Mouse (Mus musculus): Measurements from ENCODE around the gene Snn. TPM values are rescaled to one million over a fixed set of nuclear protein-coding genes. Genes with fewer than 3 reads are reported as not detected.

The Snn gene
- total and polyA plus RNA-seq, 3 experiments = 0.73 to 2.4 TPM; not detected in 1

- no peak for TF ChIP-seq KAT2A (conservative IDR thresholded peaks at IDR 0.05; ENCODE audit: low read depth, low read length)
- TF ChIP-seq JUND (IDR thresholded peaks at IDR 0.05; ENCODE audit: low read depth, low read length) = no peak
- TF ChIP-seq SIN3A (IDR thresholded peaks at IDR 0.05; ENCODE audit: low read length) = no peak
- no peak for TF ChIP-seq POLR2A (IDR thresholded peaks at IDR 0.05; ENCODE audit: control insufficient read depth in 1 of 2, insufficient read depth in 1 of 2, low read depth in 1 of 2, low read length in 2 of 2, poor library complexity in 1 of 2)
- TF ChIP-seq ZC3H11A (IDR thresholded peaks at IDR 0.05; ENCODE audit: low read depth, low read length) = no peak
- no peak for TF ChIP-seq CHD1 (IDR thresholded peaks at IDR 0.05; ENCODE audit: low read depth, low read length)
- TF ChIP-seq POLR2AphosphoS5 (IDR thresholded peaks at IDR 0.05; ENCODE audit: borderline replicate concordance, low read depth, low read length) = no peak
- H3K27me3 ChIP-seq (ENCODE audit: control insufficient read depth in 1 of 2, insufficient read depth in 2 of 2, low read length in 2 of 2) = peaks cover 0 to 8% of the 10 kb centered on the region in 2 experiments; a peak in 3 of 4 replicates
- H3K9me3 ChIP-seq (replicated peaks; ENCODE audit: insufficient read depth, low read length) = no peaks in the 10 kb centered on the region
- H3K79me2 ChIP-seq (ENCODE audit: control insufficient read depth, insufficient read depth, low read length, poor library complexity) = no peaks in the 10 kb centered on the region
- no peak overlapping the region for H3K27ac ChIP-seq (ENCODE audit: control insufficient read depth, low read depth, low read length)
- H3K9ac ChIP-seq (ENCODE audit: control insufficient read depth, low read depth, low read length, poor library complexity, severe bottlenecking) = no peak overlapping the region
- no peaks in the 10 kb centered on the region for H3K36me3 ChIP-seq (ENCODE audit: control insufficient read depth in 1 of 2, insufficient read depth in 2 of 2, low read length in 2 of 2)
- no peak for DNase-seq (ENCODE audit: low read depth, low spot score)
- no peak overlapping the region for H3K4me3 ChIP-seq (ENCODE audit: control insufficient read depth in 1 of 2, insufficient read depth in 1 of 2, low read depth in 2 of 2, low read length in 2 of 2)
- H3K4me1 ChIP-seq (ENCODE audit: control insufficient read depth in 1 of 2, insufficient read depth in 2 of 2, low read length in 2 of 2) = no peaks in the 10 kb centered on the region
These were observed 9.6 kb upstream of the Snn start for GRCm38 (mm10) chr16:11051134-11051533.

GRCm38 (mm10) chr16:11054409-11054808 is 6.3 kb upstream of the Snn start:
- Histone ChIP-seq H3K4me3 (ENCODE audit: control insufficient read depth in 1 of 2, insufficient read depth in 1 of 2, low read depth in 2 of 2, low read length in 2 of 2) (no peak overlapping the region), H3K9me3 (replicated peaks; ENCODE audit: insufficient read depth, low read length) (no peaks in the 10 kb centered on the region), H3K9ac (ENCODE audit: control insufficient read depth, low read depth, low read length, poor library complexity, severe bottlenecking) (no peak overlapping the region), H3K79me2 (ENCODE audit: control insufficient read depth, insufficient read depth, low read length, poor library complexity) (no peaks in the 10 kb centered on the region), H3K27ac (ENCODE audit: control insufficient read depth, low read depth, low read length) (no peak overlapping the region), H3K36me3 (ENCODE audit: control insufficient read depth in 1 of 2, insufficient read depth in 2 of 2, low read length in 2 of 2) (no peaks in the 10 kb centered on the region), H3K4me1 (ENCODE audit: control insufficient read depth in 1 of 2, insufficient read depth in 2 of 2, low read length in 2 of 2) (no peaks in the 10 kb centered on the region), H3K27me3 (ENCODE audit: control insufficient read depth in 1 of 2, insufficient read depth in 2 of 2, low read length in 2 of 2) (peaks cover 0 to 16% of the 10 kb centered on the region in 2 experiments; a peak in 3 of 4 replicates)
- no peak for DNase-seq (ENCODE audit: low read depth, low spot score)
- TF ChIP-seq NRF1 (IDR thresholded peaks at IDR 0.05; ENCODE audit: insufficient read depth, low read depth, low read length, poor library complexity, severe bottlenecking) (no peak), NELFE (IDR thresholded peaks at IDR 0.05; ENCODE audit: low read depth, low read length) (no peak), MYC (IDR thresholded peaks at IDR 0.05; ENCODE audit: low read depth, low read length) (no peak), MYB (IDR thresholded peaks at IDR 0.05; ENCODE audit: low read depth, low read length) (no peak), POLR2AphosphoS2 (IDR thresholded peaks at IDR 0.05; ENCODE audit: low read length) (no peak), ZMIZ1 (IDR thresholded peaks at IDR 0.05; ENCODE audit: low read depth, low read length) (no peak), POLR2AphosphoS5 (IDR thresholded peaks at IDR 0.05; ENCODE audit: borderline replicate concordance, low read depth, low read length) (no peak), KAT2A (conservative IDR thresholded peaks at IDR 0.05; ENCODE audit: low read depth, low read length) (no peak)

- H3K27ac ChIP-seq (ENCODE audit: control insufficient read depth, low read depth, low read length) = no peak overlapping the region
- no peak for DNase-seq (ENCODE audit: low read depth, low spot score)
These were observed 5.9 kb upstream of the Snn start for GRCm38 (mm10) chr16:11054871-11055270.

More at GRCm38 (mm10) chr16:11054871-11055270, 5.9 kb upstream of the Snn start:
- Histone ChIP-seq H3K27me3 (ENCODE audit: control insufficient read depth in 1 of 2, insufficient read depth in 2 of 2, low read length in 2 of 2) (peaks cover 0 to 15% of the 10 kb centered on the region in 2 experiments; a peak in 3 of 4 replicates), H3K4me1 (ENCODE audit: control insufficient read depth in 1 of 2, insufficient read depth in 2 of 2, low read length in 2 of 2) (no peaks in the 10 kb centered on the region), H3K4me3 (ENCODE audit: control insufficient read depth in 1 of 2, insufficient read depth in 1 of 2, low read depth in 2 of 2, low read length in 2 of 2) (no peak overlapping the region), H3K9me3 (replicated peaks; ENCODE audit: insufficient read depth, low read length) (no peaks in the 10 kb centered on the region), H3K36me3 (ENCODE audit: control insufficient read depth in 1 of 2, insufficient read depth in 2 of 2, low read length in 2 of 2) (no peaks in the 10 kb centered on the region), H3K79me2 (ENCODE audit: control insufficient read depth, insufficient read depth, low read length, poor library complexity) (no peaks in the 10 kb centered on the region), H3K9ac (ENCODE audit: control insufficient read depth, low read depth, low read length, poor library complexity, severe bottlenecking) (no peak overlapping the region)
- TF ChIP-seq HCFC1 (IDR thresholded peaks at IDR 0.05; ENCODE audit: low read depth, low read length) (no peak), MAX (IDR thresholded peaks at IDR 0.05; ENCODE audit: low read length) (no peak), E2F4 (IDR thresholded peaks at IDR 0.05; ENCODE audit: borderline replicate concordance, low read depth, low read length) (no peak), KAT2A (conservative IDR thresholded peaks at IDR 0.05; ENCODE audit: low read depth, low read length) (no peak), ELF1 (IDR thresholded peaks at IDR 0.05; ENCODE audit: low read depth, low read length) (no peak), RCOR1 (IDR thresholded peaks at IDR 0.05; ENCODE audit: low read depth, low read length) (no peak), BHLHE40 (IDR thresholded peaks at IDR 0.05; ENCODE audit: borderline replicate concordance, low read depth, low read length) (no peak), GABPA (IDR thresholded peaks at IDR 0.05; ENCODE audit: low read depth, low read length) (no peak), UBTF (IDR thresholded peaks at IDR 0.05; ENCODE audit: borderline replicate concordance, insufficient read depth, low read depth, low read length) (no peak), MYB (IDR thresholded peaks at IDR 0.05; ENCODE audit: low read depth, low read length) (no peak), ZKSCAN1 (IDR thresholded peaks at IDR 0.05; ENCODE audit: low read depth, low read length) (no peak), ZNF384 (IDR thresholded peaks at IDR 0.05; ENCODE audit: low read depth, low read length) (no peak)
